Mouse (Mus musculus): ENCODE measurements around the gene Gramd1a. TPM values are rescaled to one million over a fixed set of nuclear protein-coding genes. Genes with fewer than 3 reads are reported as not detected.

Gene Gramd1a
- total and polyA plus RNA-seq, 3 experiments = 19.2 to 56.7 (median 52.7) TPM

GRCm38 (mm10) chr7:31126851-31127724 is 28.6 kb downstream of the Gramd1a start, which contains the start of gene Scn1b:
Scn1b (minus strand) TSS chr7:31127003.
- Histone ChIP-seq H3K4me1 (ENCODE audit: insufficient read depth, low read depth, low read length) (no peaks in the 10 kb centered on the region), H3K27me3 (ENCODE audit: insufficient read depth, low read length) (no peaks in the 10 kb centered on the region), H3K9me3 (replicated peaks) (peaks cover 50% of the 10 kb centered on the region), H3K4me3 (ENCODE audit: low read depth, low read length) (no peak within 1 kb of the TSS), H3K36me3 (replicated peaks) (peaks cover 41% of the 10 kb centered on the region)
- no peak for TF ChIP-seq POLR2AphosphoS5 (IDR thresholded peaks at IDR 0.05; ENCODE audit: insufficient replicate concordance, low read depth, low read length)
- TF ChIP-seq GATA1 (IDR thresholded peaks at IDR 0.05; ENCODE audit: borderline replicate concordance, low read length) = no peak
- no peak for TF ChIP-seq TAL1 (conservative IDR thresholded peaks at IDR 0.05; ENCODE audit: low read depth, low read length)
- no peak for TF ChIP-seq CTCF (IDR thresholded peaks at IDR 0.05; ENCODE audit: low read depth, low read length)
- no peak for TF ChIP-seq GATA2 (IDR thresholded peaks at IDR 0.05; ENCODE audit: borderline replicate concordance, low read depth, low read length)
- ATAC-seq (ENCODE audit: extremely low read depth, insufficient number of reproducible peaks, low FRiP score, poor library complexity, severe bottlenecking) (no peak), DNase-seq (ENCODE audit: low spot score) (no peak)

GRCm38 (mm10) chr7:31126211-31126751 is 29.4 kb downstream of the Gramd1a start:
- H3K4me1 ChIP-seq (ENCODE audit: insufficient read depth, low read depth, low read length) = no peaks in the 10 kb centered on the region
- H3K4me3 ChIP-seq (ENCODE audit: low read depth, low read length) = no peak overlapping the region
- H3K9me3 ChIP-seq (replicated peaks) = peaks cover 45% of the 10 kb centered on the region
- ATAC-seq (ENCODE audit: extremely low read depth, insufficient number of reproducible peaks, low FRiP score, poor library complexity, severe bottlenecking) (no peak), DNase-seq (ENCODE audit: low spot score) (no peak)
- H3K36me3 ChIP-seq (replicated peaks) = peaks cover 33% of the 10 kb centered on the region
- no peaks in the 10 kb centered on the region for H3K27me3 ChIP-seq (ENCODE audit: insufficient read depth, low read length)
- no peak for TF ChIP-seq GATA1 (IDR thresholded peaks at IDR 0.05; ENCODE audit: borderline replicate concordance, low read length)
- no peak for TF ChIP-seq TAL1 (conservative IDR thresholded peaks at IDR 0.05; ENCODE audit: low read depth, low read length)
- no peak for TF ChIP-seq POLR2AphosphoS5 (IDR thresholded peaks at IDR 0.05; ENCODE audit: insufficient replicate concordance, low read depth, low read length)
- no peak for TF ChIP-seq GATA2 (IDR thresholded peaks at IDR 0.05; ENCODE audit: borderline replicate concordance, low read depth, low read length)
- TF ChIP-seq CTCF (IDR thresholded peaks at IDR 0.05; ENCODE audit: low read depth, low read length) = no peak

GRCm38 (mm10) chr7:31125116-31125515 is 30.6 kb downstream of the Gramd1a start:
- no peak for DNase-seq (ENCODE audit: low spot score)
- peaks cover 45% of the 10 kb centered on the region for H3K9me3 ChIP-seq (replicated peaks)
- no peaks in the 10 kb centered on the region for H3K4me1 ChIP-seq (ENCODE audit: insufficient read depth, low read depth, low read length)
- TF ChIP-seq POLR2AphosphoS5 (IDR thresholded peaks at IDR 0.05; ENCODE audit: insufficient replicate concordance, low read depth, low read length) (no peak), GATA1 (IDR thresholded peaks at IDR 0.05; ENCODE audit: borderline replicate concordance, low read length) (no peak), TAL1 (conservative IDR thresholded peaks at IDR 0.05; ENCODE audit: low read depth, low read length) (no peak), GATA2 (IDR thresholded peaks at IDR 0.05; ENCODE audit: borderline replicate concordance, low read depth, low read length) (no peak), CTCF (IDR thresholded peaks at IDR 0.05; ENCODE audit: low read depth, low read length) (no peak)
- ATAC-seq (ENCODE audit: extremely low read depth, insufficient number of reproducible peaks, low FRiP score, poor library complexity, severe bottlenecking) = no peak
- no peak overlapping the region for H3K4me3 ChIP-seq (ENCODE audit: low read depth, low read length)
- no peaks in the 10 kb centered on the region for H3K27me3 ChIP-seq (ENCODE audit: insufficient read depth, low read length)
- H3K36me3 ChIP-seq (replicated peaks) = peaks cover 22% of the 10 kb centered on the region

- peaks cover 47% of the 10 kb centered on the region for H3K9me3 ChIP-seq (replicated peaks)
- H3K4me3 ChIP-seq (ENCODE audit: low read depth, low read length) = no peak overlapping the region
- TF ChIP-seq POLR2AphosphoS5 (IDR thresholded peaks at IDR 0.05; ENCODE audit: insufficient replicate concordance, low read depth, low read length) (no peak), CTCF (IDR thresholded peaks at IDR 0.05; ENCODE audit: low read depth, low read length) (no peak)
- peaks cover 14% of the 10 kb centered on the region for H3K36me3 ChIP-seq (replicated peaks)
- H3K4me1 ChIP-seq (ENCODE audit: insufficient read depth, low read depth, low read length) = no peaks in the 10 kb centered on the region
- ATAC-seq (ENCODE audit: extremely low read depth, insufficient number of reproducible peaks, low FRiP score, poor library complexity, severe bottlenecking) = no peak
- H3K27me3 ChIP-seq (ENCODE audit: insufficient read depth, low read length) = no peaks in the 10 kb centered on the region; the same call in 1 of the 2 replicates
- DNase-seq (ENCODE audit: low spot score) = no peak
These were observed 31.3 kb downstream of the Gramd1a start for GRCm38 (mm10) chr7:31124381-31124780.

- DNase-seq (ENCODE audit: low spot score) (no peak), ATAC-seq (ENCODE audit: extremely low read depth, insufficient number of reproducible peaks, low FRiP score, poor library complexity, severe bottlenecking) (no peak)
- Histone ChIP-seq H3K9me3 (replicated peaks) (peaks cover 50% of the 10 kb centered on the region), H3K36me3 (replicated peaks) (peaks cover 8% of the 10 kb centered on the region), H3K4me1 (ENCODE audit: insufficient read depth, low read depth, low read length) (no peaks in the 10 kb centered on the region), H3K27me3 (ENCODE audit: insufficient read depth, low read length) (no peaks in the 10 kb centered on the region; the same call in 1 of the 2 replicates), H3K4me3 (ENCODE audit: low read depth, low read length) (no peak overlapping the region)
- no peak for TF ChIP-seq GATA2 (IDR thresholded peaks at IDR 0.05; ENCODE audit: borderline replicate concordance, low read depth, low read length)
- TF ChIP-seq TAL1 (conservative IDR thresholded peaks at IDR 0.05; ENCODE audit: low read depth, low read length) = no peak
- TF ChIP-seq CTCF (IDR thresholded peaks at IDR 0.05; ENCODE audit: low read depth, low read length) = no peak
- TF ChIP-seq POLR2AphosphoS5 (IDR thresholded peaks at IDR 0.05; ENCODE audit: insufficient replicate concordance, low read depth, low read length) = no peak
- no peak for TF ChIP-seq GATA1 (IDR thresholded peaks at IDR 0.05; ENCODE audit: borderline replicate concordance, low read length)
These were observed 32.0 kb downstream of the Gramd1a start for GRCm38 (mm10) chr7:31123697-31124096.

All from G1E (cell line).